Mouse (Mus musculus) CH12.LX (cell line): ENCODE measurements around the gene Serpinc1. TPM values are rescaled to one million over a fixed set of nuclear protein-coding genes. Genes with fewer than 3 reads are reported as not detected.

Experiments used
- DNase-seq: peaks from one replicate; pipeline ENCODE4 v3.0.0-alpha.2; 2013; ENCODE audit errors: extremely low read depth
- H3K27ac ChIP-seq: 2 replicates; pipeline ENCODE4 v1.5.1; 2012; ENCODE audit warnings: low read depth, mild to moderate bottlenecking, control low read depth, moderate library complexity; ENCODE audit not compliant: insufficient read depth
- H3K27me3 ChIP-seq: replicated peaks from 2 replicates; pipeline ENCODE3; 2012; ENCODE audit warnings: inconsistent platforms
- H3K36me3 ChIP-seq, 2 experiments: replicated peaks in 1 of 2; 2 replicates each; pipeline versions ENCODE3 to v1.6.1; 2012; ENCODE audit warnings: inconsistent platforms in 1 of 2, low read length in 1 of 2, mild to moderate bottlenecking in 1 of 2, mixed read lengths in 1 of 2, moderate library complexity in 1 of 2; ENCODE audit not compliant: control insufficient read depth in 1 of 2, insufficient read depth in 1 of 2
- H3K4me1 ChIP-seq, 2 experiments: 2 replicates each; pipeline ENCODE4 v1.6.1; 2012; ENCODE audit warnings: inconsistent platforms in 1 of 2, moderate library complexity in 1 of 2; ENCODE audit not compliant: insufficient read depth in 2 of 2, control insufficient read depth in 1 of 2
- H3K4me2 ChIP-seq: 2 replicates; pipeline ENCODE4 v1.6.1; 2012; ENCODE audit warnings: low read depth, mild to moderate bottlenecking, control low read depth; ENCODE audit not compliant: poor library complexity, insufficient read depth, severe bottlenecking
- H3K4me3 ChIP-seq, 3 experiments: fragments of 150-350 bp in 1 of 3; sonication (generic) in 1 of 3; replicated peaks in 1 of 3; 2 replicates each; pipeline versions ENCODE3 to v1.5.1; 2011 to 2012; ENCODE audit warnings: low read depth in 2 of 3, low read length in 2 of 3, mild to moderate bottlenecking in 2 of 3, moderate library complexity in 2 of 3, control low read depth in 1 of 3, improper control_type of control experiment in 1 of 3, inconsistent platforms in 1 of 3, mixed read lengths in 1 of 3; ENCODE audit not compliant: poor library complexity in 1 of 3
- H3K79me2 ChIP-seq: replicated peaks from 2 replicates; pipeline ENCODE4 v1.6.1; 2012; ENCODE audit warnings: mild to moderate bottlenecking, moderate library complexity; ENCODE audit not compliant: control insufficient read depth, poor library complexity, insufficient read depth, severe bottlenecking; ENCODE audit errors: extremely low read depth
- H3K9ac ChIP-seq: 2 replicates; pipeline ENCODE4 v1.6.1; 2012; ENCODE audit warnings: low read depth, mild to moderate bottlenecking, control low read depth, moderate library complexity; ENCODE audit not compliant: insufficient read depth
- H3K9me3 ChIP-seq: replicated peaks from 2 replicates; pipeline ENCODE3; 2012; ENCODE audit warnings: low read length, inconsistent platforms, mixed read lengths
- CHD1 ChIP-seq: IDR thresholded peaks from 2 replicates; pipeline ENCODE4 v1.6.1; 2012; ENCODE audit warnings: low read depth, low read length, improper control_type of control experiment, inconsistent platforms
- CTCF ChIP-seq, 2 experiments: IDR thresholded peaks in 1 of 2; conservative IDR thresholded peaks in 1 of 2; 2 replicates each; pipeline ENCODE4 v1.5.1; 2011 to 2012; ENCODE audit warnings: low read depth in 2 of 2, low read length in 2 of 2, improper control_type of control experiment in 1 of 2, inconsistent platforms in 1 of 2, mild to moderate bottlenecking in 1 of 2, moderate library complexity in 1 of 2
- E2F4 ChIP-seq: IDR thresholded peaks from 2 replicates; pipeline ENCODE4 v1.6.1; 2011; ENCODE audit warnings: low read depth, low read length, improper control_type of control experiment; ENCODE audit not compliant: insufficient replicate concordance
- GABPA ChIP-seq: IDR thresholded peaks from 2 replicates; pipeline ENCODE4 v1.6.1; 2012; ENCODE audit warnings: low read depth, low read length, improper control_type of control experiment, inconsistent platforms; ENCODE audit not compliant: insufficient replicate concordance
- IRF4 ChIP-seq: IDR thresholded peaks from 2 replicates; pipeline ENCODE4 v1.6.1; 2014; ENCODE audit warnings: low read depth, mild to moderate bottlenecking, inconsistent platforms, low read length, improper control_type of control experiment
- MAFK ChIP-seq: IDR thresholded peaks from 2 replicates; pipeline ENCODE4 v1.6.1; 2011; ENCODE audit warnings: low read length, improper control_type of control experiment; ENCODE audit not compliant: insufficient replicate concordance
- MAX ChIP-seq: IDR thresholded peaks from 2 replicates; pipeline ENCODE4 v1.6.1; 2011; ENCODE audit warnings: low read length, improper control_type of control experiment
- MEF2A ChIP-seq: IDR thresholded peaks from 2 replicates; pipeline ENCODE4 v1.6.1; 2014; ENCODE audit warnings: low read depth, mild to moderate bottlenecking, inconsistent platforms, low read length, improper control_type of control experiment, borderline replicate concordance
- MXI1 ChIP-seq: IDR thresholded peaks from 2 replicates; pipeline ENCODE4 v1.6.1; 2011; ENCODE audit warnings: mild to moderate bottlenecking, low read depth, low read length, improper control_type of control experiment
- MYC ChIP-seq: IDR thresholded peaks from 2 replicates; pipeline ENCODE4 v1.6.1; 2011; ENCODE audit warnings: low read depth, mild to moderate bottlenecking, improper control_type of control experiment, low read length
- PAX5 ChIP-seq: IDR thresholded peaks from 2 replicates; pipeline ENCODE4 v1.6.1; 2012; ENCODE audit warnings: low read length, inconsistent platforms, mixed read lengths
- POLR2A ChIP-seq: IDR thresholded peaks from 2 replicates; pipeline ENCODE4 v1.6.1; 2011; ENCODE audit warnings: low read depth, mild to moderate bottlenecking, improper control_type of control experiment, low read length
- POLR2AphosphoS2 ChIP-seq: IDR thresholded peaks from 2 replicates; pipeline ENCODE4 v1.6.1; 2011; ENCODE audit warnings: low read depth, low read length, improper control_type of control experiment
- RAD21 ChIP-seq: IDR thresholded peaks from 2 replicates; pipeline ENCODE4 v1.6.1; 2011; ENCODE audit warnings: low read depth, mild to moderate bottlenecking, low read length, improper control_type of control experiment, moderate library complexity
- SIN3A ChIP-seq: IDR thresholded peaks from 2 replicates; pipeline ENCODE4 v1.6.1; 2012; ENCODE audit warnings: low read length, improper control_type of control experiment, inconsistent platforms
- SMC3 ChIP-seq: IDR thresholded peaks from 2 replicates; pipeline ENCODE4 v1.6.1; 2011; ENCODE audit warnings: low read depth, low read length, improper control_type of control experiment
- TCF12 ChIP-seq: IDR thresholded peaks from 2 replicates; pipeline ENCODE4 v1.6.1; 2014; ENCODE audit warnings: low read depth, mild to moderate bottlenecking, inconsistent platforms, low read length, improper control_type of control experiment
- UBTF ChIP-seq: IDR thresholded peaks from 2 replicates; pipeline ENCODE4 v1.6.1; 2012; ENCODE audit warnings: low read depth, mild to moderate bottlenecking, inconsistent platforms, low read length, improper control_type of control experiment, moderate library complexity
- USF1 ChIP-seq: IDR thresholded peaks from 2 replicates; pipeline ENCODE4 v1.6.1; 2014; ENCODE audit warnings: low read depth, mild to moderate bottlenecking, inconsistent platforms, low read length, improper control_type of control experiment
- USF2 ChIP-seq: conservative IDR thresholded peaks from 2 replicates; pipeline ENCODE4 v1.6.1; 2011; ENCODE audit warnings: low read depth, low read length, improper control_type of control experiment
- ZC3H11A ChIP-seq: IDR thresholded peaks from 2 replicates; pipeline ENCODE4 v1.6.1; 2012; ENCODE audit warnings: low read depth, mild to moderate bottlenecking, inconsistent platforms, low read length, improper control_type of control experiment
- ZKSCAN1 ChIP-seq: IDR thresholded peaks from 2 replicates; pipeline ENCODE4 v1.6.1; 2012; ENCODE audit warnings: low read depth, inconsistent platforms, low read length, improper control_type of control experiment, borderline replicate concordance
- ZMIZ1 ChIP-seq: IDR thresholded peaks from 2 replicates; pipeline ENCODE4 v1.6.1; 2012; ENCODE audit warnings: low read depth, mild to moderate bottlenecking, inconsistent platforms, low read length, improper control_type of control experiment
- ZNF384 ChIP-seq: IDR thresholded peaks from 2 replicates; pipeline ENCODE4 v1.6.1; 2012; ENCODE audit warnings: low read depth, low read length, improper control_type of control experiment, inconsistent platforms
- dilution Hi-C: fragments of 300-500 bp; cut with MboI; formaldehyde crosslinking; loops from 2 replicates; pipeline ENCODE4 v1.14.3; 2020; ENCODE audit warnings: low sequenced_read_pairs; ENCODE audit not compliant: extremely low pct_unique_long_range_greater_than_20kb, extremely low pct_ligation_motif_present
- in situ Hi-C: fragments of 300-500 bp; cut with MboI; formaldehyde crosslinking; loops from 3 replicates; pipeline ENCODE4 v1.14.3; 2019; ENCODE audit warnings: low sequenced_read_pairs, low pct_ligation_motif_present, low pct_unique_long_range_greater_than_20kb, mixed read lengths
- polyA plus RNA-seq: library from polyadenylated mRNA; unstranded; fragments of >175 nt; gene quantifications from 2 replicates; pipeline ENCODE4 v1.2.1, GENCODE M21; 2012; ENCODE audit warnings: low read depth; ENCODE audit not compliant: insufficient read length
- total RNA-seq, 2 experiments: library from RNA; depleted of rRNA; stranded (reverse); fragments of 300-350 nt in 1 of 2; fragments of >200 nt in 1 of 2; gene quantifications; 2 replicates each; pipeline ENCODE4 v1.2.3; 2012 to 2014

Gene Serpinc1
- total and polyA plus RNA-seq, 3 experiments, result 149 to 204 (median 202) TPM

GRCm38 (mm10) chr1:160933896-160934482 lies 44.4 kb upstream of the Serpinc1 start:
- dilution Hi-C loops, result no loop called here
- in situ Hi-C loops, result loop anchor here (25.0 kb wide), 1 partner anchor 253 kb away; no protein-coding TSS in a partner anchor
- H3K4me1 ChIP-seq, result no peaks in the 10 kb centered on the region
- DNase-seq, result peak; percentile 40
- no peak overlapping the region for H3K27ac ChIP-seq
- H3K79me2 ChIP-seq, result peaks cover 7% of the 10 kb centered on the region
- no peaks in the 10 kb centered on the region for H3K9me3 ChIP-seq
- TF ChIP-seq USF2 (no peak), GABPA (no peak), SMC3 (peak; percentile 44; the same call in 1 of the 2 replicates), ZNF384 (no peak), RAD21 (peak; percentile 61), E2F4 (no peak), ZKSCAN1 (no peak), CTCF (conservative IDR thresholded peaks at IDR 0.05 in 1 of 2, IDR thresholded peaks at IDR 0.05 in 1 of 2; ENCODE audit: low read depth in 2 of 2, low read length in 2 of 2) (peak; percentile 40 to 78; a peak in 3 of 4 replicates)
- H3K4me2 ChIP-seq, result no peak overlapping the region
- H3K27me3 ChIP-seq, result no peaks in the 10 kb centered on the region
- no peak overlapping the region for H3K9ac ChIP-seq
- H3K36me3 ChIP-seq, result peaks cover 13 to 66% of the 10 kb centered on the region in 2 experiments
- H3K4me3 ChIP-seq, result no peak overlapping the region

GRCm38 (mm10) chr1:160935551-160935950 lies 42.8 kb upstream of the Serpinc1 start:
- H3K79me2 ChIP-seq, result peaks cover 7% of the 10 kb centered on the region; the same call in 1 of the 2 replicates
- no peaks in the 10 kb centered on the region for H3K27me3 ChIP-seq
- dilution Hi-C loops (no loop called here), in situ Hi-C loops (loop anchor here (25.0 kb wide), 1 partner anchor 252 kb away; no protein-coding TSS in a partner anchor)
- H3K27ac ChIP-seq, result no peak overlapping the region
- no peak overlapping the region for H3K9ac ChIP-seq
- H3K4me2 ChIP-seq, result no peak overlapping the region
- no peaks in the 10 kb centered on the region for H3K9me3 ChIP-seq
- H3K36me3 ChIP-seq, result peaks cover 17 to 70% of the 10 kb centered on the region in 2 experiments
- TF ChIP-seq SIN3A (no peak), IRF4 (no peak), RAD21 (peak; percentile 12), POLR2AphosphoS2 (no peak), SMC3 (peak; percentile 22), CTCF (conservative IDR thresholded peaks at IDR 0.05 in 1 of 2, IDR thresholded peaks at IDR 0.05 in 1 of 2; ENCODE audit: low read depth in 2 of 2, low read length in 2 of 2) (peak in 1 of 2 experiments; percentile 56; a peak in 2 of 4 replicates)
- TF ChIP-seq, all 38 proteins: peak for 3
- Histone ChIP-seq H3K4me3 (no peak overlapping the region), H3K4me1 (no peaks in the 10 kb centered on the region)
- DNase-seq, result no peak

GRCm38 (mm10) chr1:160963199-160963598 lies 15.2 kb upstream of the Serpinc1 start:
- no peaks in the 10 kb centered on the region for H3K79me2 ChIP-seq
- peaks cover 4 to 15% of the 10 kb centered on the region in 2 experiments; a peak in 3 of 4 replicates for H3K4me1 ChIP-seq
- in situ Hi-C loops, result no loop called here
- no peak overlapping the region for H3K4me2 ChIP-seq
- H3K27me3 ChIP-seq, result no peaks in the 10 kb centered on the region
- no peak overlapping the region for H3K9ac ChIP-seq
- no peak overlapping the region for H3K4me3 ChIP-seq
- no peaks in the 10 kb centered on the region for H3K9me3 ChIP-seq
- H3K36me3 ChIP-seq, result peaks cover 31 to 81% of the 10 kb centered on the region in 2 experiments
- peak; percentile 55 for DNase-seq
- dilution Hi-C loops, result no loop called here
- H3K27ac ChIP-seq, result peak overlapping the region; percentile 60
- no peak for TF ChIP-seq SMC3
- no peak for TF ChIP-seq MXI1
- no peak for TF ChIP-seq UBTF
- TF ChIP-seq MAFK, result no peak
- TF ChIP-seq ZMIZ1, result no peak
- no peak for TF ChIP-seq MYC
- TF ChIP-seq SIN3A, result no peak
- TF ChIP-seq POLR2A, result no peak
- no peak for TF ChIP-seq USF1
- no peak for TF ChIP-seq ZC3H11A
- no peak for TF ChIP-seq USF2
- TF ChIP-seq MEF2A, result 0 out of 2 replicates have a peak, but pooled peaks have one; percentile 24
- TF ChIP-seq MAX, result no peak
- no peak for TF ChIP-seq PAX5
- TF ChIP-seq TCF12, result 0 out of 2 replicates have a peak, but pooled peaks have one; percentile 14
- peak; percentile 69 for TF ChIP-seq IRF4
- TF ChIP-seq CHD1, result no peak
